Mouse (Mus musculus): ENCODE results near the gene Fam181b. TPM values are rescaled to one million over a fixed set of nuclear protein-coding genes. Genes with fewer than 3 reads are reported as not detected.

Fam181b gene
- 2.8 and 3.0 TPM in 2 replicates for polyA plus RNA-seq (2015; fragmentation: Nextera tagmentation; extraction: Ambion mirVana)

GRCm38 (mm10) chr7:93079785-93080730, at the start of gene Fam181b:
Fam181b (plus strand) TSS chr7:93079865.
- peak; percentile 97 for ATAC-seq (ENCODE audit: low FRiP score, low TSS enrichment)
- Histone ChIP-seq H3K27ac (ENCODE audit: low read length) (no peak within 1 kb of the TSS), H3K9ac (replicated peaks; ENCODE audit: low read length) (peak within 1 kb of the TSS; percentile 69), H3K36me3 (ENCODE audit: insufficient read depth, low read length) (no peaks in the 10 kb centered on the region), H3K4me1 (ENCODE audit: insufficient read depth, low read length) (peaks cover 12% of the 10 kb centered on the region; the same call in 1 of the 2 replicates), H3K4me2 (replicated peaks; ENCODE audit: low read depth, low read length) (peak within 1 kb of the TSS; percentile 92), H3K9me3 (ENCODE audit: low read length) (no peaks in the 10 kb centered on the region), H3K27me3 (ENCODE audit: insufficient read depth, low read length) (peaks cover 4% of the 10 kb centered on the region; the same call in 1 of the 2 replicates), H3K4me3 (ENCODE audit: low read length) (peak within 1 kb of the TSS; percentile 62)
- WGBS, result under 1% methylated on average over 88 of the region's 96 CpGs

GRCm38 (mm10) chr7:93037763-93038471, 41.7 kb upstream of the Fam181b start:
- 29% methylated on average over 5 of the region's 5 CpGs for whole genome bisulfite sequencing
- Histone ChIP-seq H3K9ac (replicated peaks; ENCODE audit: low read length) (no peak overlapping the region), H3K27ac (ENCODE audit: low read length) (no peak overlapping the region), H3K4me2 (replicated peaks; ENCODE audit: low read depth, low read length) (no peak overlapping the region), H3K36me3 (ENCODE audit: insufficient read depth, low read length) (no peaks in the 10 kb centered on the region), H3K4me1 (ENCODE audit: insufficient read depth, low read length) (no peaks in the 10 kb centered on the region), H3K27me3 (ENCODE audit: insufficient read depth, low read length) (no peaks in the 10 kb centered on the region), H3K4me3 (ENCODE audit: low read length) (no peak overlapping the region), H3K9me3 (ENCODE audit: low read length) (no peaks in the 10 kb centered on the region)
- ATAC-seq (ENCODE audit: low FRiP score, low TSS enrichment), result no peak

GRCm38 (mm10) chr7:93038472-93038828, 41.2 kb upstream of the Fam181b start:
- Histone ChIP-seq H3K36me3 (ENCODE audit: insufficient read depth, low read length) (no peaks in the 10 kb centered on the region), H3K27me3 (ENCODE audit: insufficient read depth, low read length) (no peaks in the 10 kb centered on the region), H3K9ac (replicated peaks; ENCODE audit: low read length) (no peak overlapping the region), H3K4me2 (replicated peaks; ENCODE audit: low read depth, low read length) (no peak overlapping the region), H3K4me1 (ENCODE audit: insufficient read depth, low read length) (no peaks in the 10 kb centered on the region), H3K9me3 (ENCODE audit: low read length) (no peaks in the 10 kb centered on the region), H3K27ac (ENCODE audit: low read length) (no peak overlapping the region), H3K4me3 (ENCODE audit: low read length) (no peak overlapping the region)
- 21% methylated on average over 1 of the region's 1 CpGs for WGBS
- no peak for ATAC-seq (ENCODE audit: low FRiP score, low TSS enrichment)

DNA sequence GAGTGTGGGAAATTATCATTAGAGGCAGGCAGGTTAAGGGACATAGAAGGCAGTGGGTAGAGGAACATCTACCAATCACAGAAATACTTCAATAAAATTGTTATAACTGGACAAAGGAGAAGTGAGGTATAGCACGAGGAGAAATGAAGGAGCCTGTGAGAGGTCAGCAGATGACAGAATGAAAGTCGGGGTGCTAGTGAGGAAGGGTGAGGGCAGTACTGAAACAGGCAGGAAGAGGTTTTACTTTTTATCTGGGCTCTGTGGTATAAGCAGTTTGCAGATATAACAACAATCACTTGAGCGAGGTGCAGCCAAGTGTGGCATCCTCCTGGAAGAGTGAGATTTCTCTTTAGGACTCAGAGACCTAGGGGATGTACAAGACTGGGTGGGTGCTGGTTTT, 40.1 kb upstream of the Fam181b start:
- H3K9me3 ChIP-seq (ENCODE audit: low read length), result no peaks in the 10 kb centered on the region
- ATAC-seq (ENCODE audit: low FRiP score, low TSS enrichment), result no peak
- H3K4me2 ChIP-seq (replicated peaks; ENCODE audit: low read depth, low read length), result no peak overlapping the region
- no peaks in the 10 kb centered on the region for H3K4me1 ChIP-seq (ENCODE audit: insufficient read depth, low read length)
- 81% methylated on average over 3 of the region's 3 CpGs for WGBS
- H3K27ac ChIP-seq (ENCODE audit: low read length), result no peak overlapping the region
- no peaks in the 10 kb centered on the region for H3K27me3 ChIP-seq (ENCODE audit: insufficient read depth, low read length)
- no peak overlapping the region for H3K9ac ChIP-seq (replicated peaks; ENCODE audit: low read length)
- no peaks in the 10 kb centered on the region for H3K36me3 ChIP-seq (ENCODE audit: insufficient read depth, low read length)
- no peak overlapping the region for H3K4me3 ChIP-seq (ENCODE audit: low read length)

- Histone ChIP-seq H3K27ac (ENCODE audit: low read length) (no peak overlapping the region), H3K4me1 (ENCODE audit: insufficient read depth, low read length) (no peaks in the 10 kb centered on the region), H3K9ac (replicated peaks; ENCODE audit: low read length) (no peak overlapping the region), H3K4me3 (ENCODE audit: low read length) (no peak overlapping the region), H3K27me3 (ENCODE audit: insufficient read depth, low read length) (no peaks in the 10 kb centered on the region), H3K36me3 (ENCODE audit: insufficient read depth, low read length) (no peaks in the 10 kb centered on the region), H3K9me3 (ENCODE audit: low read length) (no peaks in the 10 kb centered on the region), H3K4me2 (replicated peaks; ENCODE audit: low read depth, low read length) (no peak overlapping the region)
- ATAC-seq (ENCODE audit: low FRiP score, low TSS enrichment), result no peak
- 57% methylated on average over 3 of the region's 3 CpGs for WGBS
Measured at GRCm38 (mm10) chr7:93044359-93044758, 35.3 kb upstream of the Fam181b start.

DNA sequence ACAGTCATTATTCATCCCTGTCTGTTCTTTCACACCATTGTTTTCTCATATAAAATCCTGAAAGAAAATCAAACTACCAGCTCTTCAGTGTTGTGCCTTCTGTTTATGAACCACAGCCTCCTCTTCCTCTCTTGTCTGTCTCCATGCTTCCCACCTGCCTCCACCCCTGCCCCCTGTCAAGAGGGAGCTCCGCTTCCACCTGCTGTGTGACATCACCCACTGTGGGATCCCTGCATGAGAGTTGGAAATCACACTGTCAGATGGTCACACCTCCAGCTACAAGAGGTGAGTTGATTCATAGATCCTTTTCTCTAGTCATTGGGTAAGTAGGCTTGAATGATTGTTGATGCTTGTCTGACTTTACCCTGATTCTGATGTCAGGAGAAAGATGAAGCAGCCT, 34.9 kb upstream of the Fam181b start:
- no peaks in the 10 kb centered on the region for H3K9me3 ChIP-seq (ENCODE audit: low read length)
- H3K27me3 ChIP-seq (ENCODE audit: insufficient read depth, low read length), result no peaks in the 10 kb centered on the region
- no peaks in the 10 kb centered on the region for H3K36me3 ChIP-seq (ENCODE audit: insufficient read depth, low read length)
- no peak overlapping the region for H3K4me2 ChIP-seq (replicated peaks; ENCODE audit: low read depth, low read length)
- no peak for ATAC-seq (ENCODE audit: low FRiP score, low TSS enrichment)
- WGBS, result 67% methylated on average over 1 of the region's 1 CpGs
- no peak overlapping the region for H3K4me3 ChIP-seq (ENCODE audit: low read length)
- H3K4me1 ChIP-seq (ENCODE audit: insufficient read depth, low read length), result no peaks in the 10 kb centered on the region
- no peak overlapping the region for H3K9ac ChIP-seq (replicated peaks; ENCODE audit: low read length)
- no peak overlapping the region for H3K27ac ChIP-seq (ENCODE audit: low read length)

- no peak overlapping the region for H3K4me3 ChIP-seq (ENCODE audit: low read length)
- no peaks in the 10 kb centered on the region for H3K27me3 ChIP-seq (ENCODE audit: insufficient read depth, low read length)
- H3K36me3 ChIP-seq (ENCODE audit: insufficient read depth, low read length), result no peaks in the 10 kb centered on the region
- no peak for ATAC-seq (ENCODE audit: low FRiP score, low TSS enrichment)
- no peak overlapping the region for H3K4me2 ChIP-seq (replicated peaks; ENCODE audit: low read depth, low read length)
- no peaks in the 10 kb centered on the region for H3K9me3 ChIP-seq (ENCODE audit: low read length)
- no peaks in the 10 kb centered on the region for H3K4me1 ChIP-seq (ENCODE audit: insufficient read depth, low read length)
- H3K27ac ChIP-seq (ENCODE audit: low read length), result no peak overlapping the region
- H3K9ac ChIP-seq (replicated peaks; ENCODE audit: low read length), result no peak overlapping the region
Measured at GRCm38 (mm10) chr7:93060831-93061230, 18.8 kb upstream of the Fam181b start.

DNA sequence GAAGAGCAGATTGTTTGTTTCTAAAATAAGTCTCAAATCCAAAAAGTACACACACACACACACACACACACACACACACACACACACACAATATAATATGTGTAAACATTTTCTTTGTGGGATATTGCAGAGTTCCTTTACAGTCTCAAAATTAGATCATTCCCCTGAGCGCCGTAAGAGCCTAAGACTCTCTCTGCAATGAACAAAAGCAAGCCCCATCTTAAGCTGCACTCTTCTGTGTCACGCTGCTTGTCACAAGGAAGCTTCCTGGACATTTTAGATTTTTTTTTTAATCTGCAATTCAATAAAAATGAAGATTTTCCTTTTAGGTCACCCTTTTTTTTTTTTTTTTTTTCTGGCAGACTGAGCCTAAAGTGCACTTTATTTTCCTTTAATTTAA, 17.9 kb upstream of the Fam181b start:
- Histone ChIP-seq H3K27ac (ENCODE audit: low read length) (no peak overlapping the region), H3K36me3 (ENCODE audit: insufficient read depth, low read length) (no peaks in the 10 kb centered on the region)
- ATAC-seq (ENCODE audit: low FRiP score, low TSS enrichment), result no peak

DNA sequence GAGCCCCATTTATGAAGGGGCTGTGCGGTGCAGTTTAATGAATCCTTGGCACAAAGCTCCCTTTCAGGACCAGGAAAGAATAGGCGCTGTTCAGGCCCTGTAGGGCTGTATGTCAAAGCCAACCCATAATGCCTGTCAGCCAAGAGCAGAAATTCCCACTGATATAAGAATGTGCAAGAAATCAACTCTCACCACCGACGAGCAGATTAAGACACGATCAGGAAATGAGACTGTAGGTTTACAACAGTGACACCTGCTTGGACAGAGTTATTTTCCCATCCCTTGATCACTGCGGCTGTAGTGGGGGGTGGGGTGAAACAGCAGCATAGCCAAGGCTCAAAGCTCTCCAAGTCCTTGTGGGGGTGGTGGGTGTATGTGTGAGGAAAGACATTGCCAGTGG, 17.5 kb upstream of the Fam181b start:
- no peak overlapping the region for H3K4me2 ChIP-seq (replicated peaks; ENCODE audit: low read depth, low read length)
- no peak overlapping the region for H3K4me3 ChIP-seq (ENCODE audit: low read length)
- H3K27ac ChIP-seq (ENCODE audit: low read length), result no peak overlapping the region
- H3K4me1 ChIP-seq (ENCODE audit: insufficient read depth, low read length), result no peaks in the 10 kb centered on the region
- no peak overlapping the region for H3K9ac ChIP-seq (replicated peaks; ENCODE audit: low read length)
- no peaks in the 10 kb centered on the region for H3K9me3 ChIP-seq (ENCODE audit: low read length)
- no peaks in the 10 kb centered on the region for H3K27me3 ChIP-seq (ENCODE audit: insufficient read depth, low read length)
- H3K36me3 ChIP-seq (ENCODE audit: insufficient read depth, low read length), result no peaks in the 10 kb centered on the region
- ATAC-seq (ENCODE audit: low FRiP score, low TSS enrichment), result no peak
- WGBS, result 40% methylated on average over 6 of the region's 6 CpGs

More for the DNA sequence above, 17.9 kb upstream of the Fam181b start:
- no peak overlapping the region for H3K9ac ChIP-seq (replicated peaks; ENCODE audit: low read length)
- H3K9me3 ChIP-seq (ENCODE audit: low read length), result no peaks in the 10 kb centered on the region
- no peak overlapping the region for H3K4me3 ChIP-seq (ENCODE audit: low read length)
- H3K27me3 ChIP-seq (ENCODE audit: insufficient read depth, low read length), result no peaks in the 10 kb centered on the region
- WGBS, result 83% methylated on average over 3 of the region's 3 CpGs
- no peak overlapping the region for H3K4me2 ChIP-seq (replicated peaks; ENCODE audit: low read depth, low read length)
- H3K4me1 ChIP-seq (ENCODE audit: insufficient read depth, low read length), result no peaks in the 10 kb centered on the region
